Mouse (Mus musculus) testis, adult 2 months (tissue): ENCODE data around the gene Slc37a4. TPM values are rescaled to one million over a fixed set of nuclear protein-coding genes. Genes with fewer than 3 reads are reported as not detected.
"Not testable (repeated sequence)": the region's sequence is repeated elsewhere in the genome, so short reads cannot be mapped to it uniquely, and the experiment has no call there.

Source experiments
- H3K27ac ChIP-seq: fragments of 200-500 bp; 2 replicates; pipeline ENCODE4 v1.5.1; 2012; ENCODE audit warnings: low read depth, low read length; ENCODE audit not compliant: control insufficient read depth, insufficient read depth
- H3K27me3 ChIP-seq: fragments of 200-500 bp; 2 replicates; pipeline ENCODE4 v1.6.1; 2012; ENCODE audit warnings: mild to moderate bottlenecking, low read length, moderate library complexity; ENCODE audit not compliant: control insufficient read depth, insufficient read depth
- H3K36me3 ChIP-seq: fragments of 200-500 bp; 2 replicates; pipeline ENCODE4 v1.6.1; 2012; ENCODE audit warnings: mild to moderate bottlenecking, low read length; ENCODE audit not compliant: control insufficient read depth, insufficient read depth
- H3K4me1 ChIP-seq: fragments of 200-500 bp; 2 replicates; pipeline ENCODE4 v1.6.1; 2012; ENCODE audit warnings: low read length; ENCODE audit not compliant: control insufficient read depth, insufficient read depth
- H3K4me3 ChIP-seq: fragments of 200-500 bp; 2 replicates; pipeline ENCODE4 v1.5.1; 2012; ENCODE audit warnings: low read depth, mild to moderate bottlenecking, low read length, moderate library complexity, mixed read lengths; ENCODE audit not compliant: control insufficient read depth
- CTCF ChIP-seq: fragments of 200-500 bp; IDR thresholded peaks from 2 replicates; pipeline ENCODE4 v1.5.1; 2012; ENCODE audit warnings: low read depth, mild to moderate bottlenecking, inconsistent platforms, low read length, moderate library complexity; ENCODE audit not compliant: control insufficient read depth, insufficient read depth, insufficient replicate concordance
- POLR2A ChIP-seq: fragments of 200-500 bp; IDR thresholded peaks from 2 replicates; pipeline ENCODE4 v1.6.1; 2012; ENCODE audit warnings: low read depth, mild to moderate bottlenecking, inconsistent platforms, low read length, moderate library complexity; ENCODE audit not compliant: control insufficient read depth
- polyA plus RNA-seq: library from polyadenylated mRNA; depleted of rRNA; stranded (reverse); fragments of >200 nt; gene quantifications from 2 replicates; pipeline ENCODE4 v1.2.3, GENCODE M21; 2012

Slc37a4 gene
- polyA plus RNA-seq, 1 experiment: 14.1 TPM

- Histone ChIP-seq H3K4me1 (no peaks in the 10 kb centered on the region), H3K4me3 (peak overlapping the region; percentile 97), H3K27ac (peak overlapping the region; percentile 97), H3K36me3 (no peaks in the 10 kb centered on the region; the same call in 1 of the 2 replicates), H3K27me3 (no peaks in the 10 kb centered on the region)
- no peak for TF ChIP-seq CTCF
- TF ChIP-seq POLR2A: no peak
Observed at GRCm38 (mm10) chr9:44407752-44408097, 11.1 kb downstream of the Slc37a4 start.

GRCm38 (mm10) chr9:44408693-44409092, 12.0 kb downstream of the Slc37a4 start:
- H3K27ac ChIP-seq, H3K4me1 ChIP-seq, H3K36me3 ChIP-seq, H3K27me3 ChIP-seq, H3K4me3 ChIP-seq: not testable (repeated sequence)

- no peaks in the 10 kb centered on the region for H3K27me3 ChIP-seq
- H3K27ac ChIP-seq: no peak overlapping the region
- TF ChIP-seq CTCF (no peak), POLR2A (no peak)
- no peak overlapping the region for H3K4me3 ChIP-seq
- H3K36me3 ChIP-seq: no peaks in the 10 kb centered on the region; the same call in 1 of the 2 replicates
- no peaks in the 10 kb centered on the region for H3K4me1 ChIP-seq
Observed at GRCm38 (mm10) chr9:44410647-44411336, 14.1 kb downstream of the Slc37a4 start.

- Histone ChIP-seq H3K4me3 (no peak overlapping the region), H3K27ac (no peak overlapping the region), H3K27me3 (no peaks in the 10 kb centered on the region), H3K4me1 (no peaks in the 10 kb centered on the region), H3K36me3 (no peaks in the 10 kb centered on the region; the same call in 1 of the 2 replicates)
- no peak for TF ChIP-seq POLR2A
- TF ChIP-seq CTCF: no peak
Observed at GRCm38 (mm10) chr9:44411601-44412130, 15.0 kb downstream of the Slc37a4 start.

GRCm38 (mm10) chr9:44412306-44412705, 15.7 kb downstream of the Slc37a4 start:
- Histone ChIP-seq H3K27ac (no peak overlapping the region), H3K36me3 (no peaks in the 10 kb centered on the region; the same call in 1 of the 2 replicates), H3K27me3 (no peaks in the 10 kb centered on the region), H3K4me1 (peaks cover 2% of the 10 kb centered on the region), H3K4me3 (no peak overlapping the region)
- TF ChIP-seq POLR2A (no peak), CTCF (no peak)

GRCm38 (mm10) chr9:44412781-44413180, 16.1 kb downstream of the Slc37a4 start:
- Histone ChIP-seq H3K36me3 (no peaks in the 10 kb centered on the region; the same call in 1 of the 2 replicates), H3K27ac (no peak overlapping the region), H3K4me1 (peaks cover 5% of the 10 kb centered on the region), H3K27me3 (no peaks in the 10 kb centered on the region), H3K4me3 (no peak overlapping the region)
- no peak for TF ChIP-seq CTCF
- no peak for TF ChIP-seq POLR2A

- H3K36me3 ChIP-seq: no peaks in the 10 kb centered on the region
- TF ChIP-seq POLR2A (no peak), CTCF (no peak)
- peak overlapping the region; percentile 93 for H3K4me3 ChIP-seq
- H3K27ac ChIP-seq: peak overlapping the region; percentile 98
- peaks cover 13% of the 10 kb centered on the region for H3K4me1 ChIP-seq
- H3K27me3 ChIP-seq: no peaks in the 10 kb centered on the region
Observed at GRCm38 (mm10) chr9:44417156-44417891, 20.7 kb downstream of the Slc37a4 start.
